Mouse (Mus musculus) embryo, embryonic 10 days (tissue): Measurements from ENCODE around the gene Igdcc3.

ENCODE experiments used
- DNase-seq: peaks from one replicate; pipeline ENCODE4 v3.0.0-alpha.2; 2015; ENCODE audit warnings: low spot score

Gene Igdcc3

DNA sequence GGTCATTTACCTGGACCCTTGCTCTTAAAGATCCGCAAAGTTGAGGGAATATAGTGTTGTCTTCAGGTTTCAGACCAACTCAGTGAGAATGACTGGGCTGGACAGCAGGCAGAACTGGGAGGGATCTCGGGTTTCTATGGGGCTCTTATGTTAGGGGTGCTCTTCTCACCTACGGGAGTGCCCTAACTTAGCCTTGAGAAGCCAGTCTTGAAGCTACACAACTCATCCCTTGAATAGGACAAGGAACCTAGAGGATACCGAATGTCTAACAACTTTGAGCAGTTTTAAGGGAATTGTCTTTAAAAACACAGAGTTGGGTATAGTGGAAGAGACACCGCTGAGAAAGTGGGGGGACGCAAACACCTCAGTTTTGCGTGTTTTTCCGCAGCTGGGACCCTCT, 498 bp upstream of the Igdcc3 start:
- DNase-seq = no peak

DNA sequence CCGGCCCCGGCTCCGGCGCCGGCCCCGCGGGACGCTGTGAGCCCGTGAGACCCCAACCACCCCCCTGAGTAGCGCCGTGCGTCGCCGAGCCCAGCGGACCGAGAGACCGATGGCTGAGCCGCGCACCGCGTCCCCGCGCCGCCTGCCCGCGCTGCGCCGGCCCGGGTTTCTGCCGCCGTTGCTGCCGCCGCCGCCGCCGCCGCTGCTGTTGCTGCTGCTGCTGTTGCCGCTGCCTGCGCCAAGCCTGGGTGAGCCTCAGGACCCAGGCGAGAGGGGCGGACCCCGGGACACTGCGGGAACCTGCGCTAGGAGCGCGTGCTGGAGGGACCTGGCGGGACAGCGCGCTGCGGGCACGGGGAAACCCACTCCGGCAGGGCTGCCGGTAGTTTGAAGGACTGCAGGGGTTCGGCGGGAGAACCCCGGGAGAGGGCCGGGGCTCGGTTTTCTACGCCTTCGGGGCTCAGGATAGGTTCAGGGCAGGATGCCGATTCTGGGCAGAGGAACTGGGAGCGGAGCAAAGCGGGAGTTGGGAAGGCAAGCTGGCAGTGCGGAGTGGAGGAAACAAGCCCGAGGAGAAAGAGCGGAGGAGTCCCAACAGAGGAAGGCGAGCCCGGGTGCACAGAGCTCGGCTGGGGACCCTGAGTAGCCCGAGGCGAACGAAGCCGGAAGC, 452 bp downstream of the Igdcc3 start:
- DNase-seq = no peak

DNA sequence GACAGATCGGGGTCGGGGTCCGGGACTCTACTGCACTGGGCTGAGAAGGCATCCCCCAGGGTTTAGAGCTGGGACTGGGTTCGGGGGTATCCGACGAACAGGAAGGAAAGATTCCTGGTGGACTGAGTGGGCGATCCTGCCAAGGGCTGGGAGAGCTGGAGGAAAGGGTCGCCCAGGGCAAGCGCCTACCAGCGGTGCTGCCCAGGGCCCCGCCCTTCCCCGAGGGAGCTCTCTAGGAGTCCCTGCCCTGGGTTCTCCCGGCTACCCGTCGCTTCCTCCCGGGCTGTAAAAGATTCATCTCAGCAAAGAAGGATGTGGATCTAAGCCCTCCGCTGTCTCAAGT, 958 bp downstream of the Igdcc3 start:
- no peak for DNase-seq

DNA sequence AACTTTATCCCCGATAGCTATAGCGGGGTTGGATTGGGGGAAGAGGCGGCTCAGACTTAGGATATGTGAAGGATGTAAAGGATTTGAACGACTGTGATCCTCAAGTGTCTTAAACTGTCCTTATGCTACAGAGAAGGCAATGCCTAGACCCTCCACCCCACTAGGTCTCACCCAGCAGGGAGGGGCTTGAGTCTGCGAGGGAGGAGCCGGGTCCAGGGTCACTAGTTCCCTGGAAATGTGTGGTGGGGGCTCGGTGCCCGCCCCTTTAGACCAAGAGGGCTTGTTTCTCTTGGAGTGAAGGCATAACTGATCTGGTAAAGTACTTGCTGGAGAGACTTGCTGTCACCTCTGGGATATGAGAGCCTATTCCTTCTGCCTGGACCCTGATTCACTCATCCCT, 1.4 kb downstream of the Igdcc3 start:
- peak; percentile 88 for DNase-seq

DNA sequence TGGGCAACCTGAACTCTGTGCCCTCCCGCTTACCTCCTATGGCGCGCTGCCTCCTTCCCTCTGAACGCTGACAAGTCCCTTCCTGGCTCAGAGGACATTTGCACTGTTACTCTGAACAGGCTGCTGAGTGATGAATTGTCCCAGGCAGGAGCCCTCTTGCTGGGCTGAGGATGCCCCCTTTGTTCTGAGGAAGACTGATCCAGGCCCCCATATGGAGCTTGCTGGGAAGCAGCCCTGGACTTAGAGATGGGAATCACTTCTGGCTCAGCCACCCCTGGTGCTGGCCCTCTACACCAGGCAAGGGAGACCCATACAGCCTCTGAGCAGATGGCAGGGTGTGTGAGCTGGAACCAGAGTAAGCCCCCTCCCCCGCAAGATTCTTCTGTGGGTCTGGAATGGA, 5.0 kb downstream of the Igdcc3 start:
- DNase-seq = no peak

DNA sequence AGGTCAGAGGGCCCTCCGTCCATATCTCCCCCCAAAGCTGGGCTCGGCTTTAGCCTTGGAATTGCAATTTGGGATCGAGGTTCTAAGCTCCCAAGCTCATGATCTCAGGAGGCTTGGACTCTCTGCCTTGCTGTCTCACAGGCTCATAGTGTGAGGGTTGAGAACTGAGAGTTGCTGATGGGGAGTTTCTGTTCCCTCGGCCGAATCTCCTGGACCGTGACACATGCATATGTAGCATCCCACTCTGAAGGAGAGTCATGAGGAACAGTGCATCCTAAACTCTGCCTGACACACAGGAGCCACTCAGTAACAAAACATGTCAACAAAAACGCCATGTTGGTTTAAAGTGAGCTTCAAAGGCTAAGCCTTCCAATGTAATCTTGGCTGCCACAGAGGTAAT, 7.5 kb downstream of the Igdcc3 start:
- DNase-seq = no peak

DNA sequence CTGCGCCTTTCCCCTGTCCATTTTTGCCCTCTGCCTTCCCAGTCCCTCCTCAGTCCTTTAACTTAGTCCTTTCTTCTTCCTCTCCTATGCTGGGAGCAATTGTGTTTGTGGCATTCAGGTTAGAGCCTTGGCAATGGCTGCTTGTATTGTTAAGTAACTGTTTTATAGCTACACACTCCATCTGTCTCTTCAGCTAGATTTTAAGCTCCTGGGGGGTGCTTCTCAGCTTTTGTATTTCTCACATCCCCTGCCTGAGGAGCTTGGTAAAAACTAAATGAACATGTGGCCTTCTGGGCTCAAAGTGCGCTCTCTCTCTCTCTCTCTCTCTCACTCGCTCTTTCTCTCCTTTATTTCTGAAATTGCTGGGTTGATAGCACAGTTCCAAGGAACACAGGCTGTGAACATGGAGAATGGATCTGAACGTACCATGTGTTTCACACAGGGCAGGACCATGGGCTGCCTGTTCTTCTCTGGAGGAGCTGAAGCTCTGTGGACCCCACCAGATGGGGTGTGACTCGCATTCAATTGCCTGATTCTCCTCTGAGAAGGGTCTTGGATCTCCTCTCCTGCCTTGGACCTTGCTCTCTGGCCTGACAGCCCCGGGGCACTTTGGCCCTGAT, 11.8 kb downstream of the Igdcc3 start:
- DNase-seq = no peak

DNA sequence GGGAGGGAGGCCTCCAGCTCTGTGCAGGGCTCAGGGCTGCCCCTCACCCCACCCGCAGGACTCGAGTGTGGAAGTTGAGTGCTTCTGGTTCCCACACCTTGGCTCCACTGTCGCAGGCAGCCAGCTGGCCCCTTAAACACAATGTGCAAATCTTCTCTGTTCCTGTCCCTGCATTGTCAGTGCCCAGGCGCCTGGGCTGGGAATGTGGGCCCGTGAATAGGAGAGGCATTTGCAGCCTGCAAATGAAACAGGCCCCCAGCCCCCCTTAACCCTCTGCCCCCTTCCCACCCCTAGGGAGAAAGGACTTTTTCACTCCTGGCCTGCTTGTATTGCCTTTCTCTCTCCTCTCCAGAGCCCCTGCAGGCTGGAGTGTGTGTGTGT, 12.3 kb downstream of the Igdcc3 start:
- DNase-seq = peak; percentile 80

DNA sequence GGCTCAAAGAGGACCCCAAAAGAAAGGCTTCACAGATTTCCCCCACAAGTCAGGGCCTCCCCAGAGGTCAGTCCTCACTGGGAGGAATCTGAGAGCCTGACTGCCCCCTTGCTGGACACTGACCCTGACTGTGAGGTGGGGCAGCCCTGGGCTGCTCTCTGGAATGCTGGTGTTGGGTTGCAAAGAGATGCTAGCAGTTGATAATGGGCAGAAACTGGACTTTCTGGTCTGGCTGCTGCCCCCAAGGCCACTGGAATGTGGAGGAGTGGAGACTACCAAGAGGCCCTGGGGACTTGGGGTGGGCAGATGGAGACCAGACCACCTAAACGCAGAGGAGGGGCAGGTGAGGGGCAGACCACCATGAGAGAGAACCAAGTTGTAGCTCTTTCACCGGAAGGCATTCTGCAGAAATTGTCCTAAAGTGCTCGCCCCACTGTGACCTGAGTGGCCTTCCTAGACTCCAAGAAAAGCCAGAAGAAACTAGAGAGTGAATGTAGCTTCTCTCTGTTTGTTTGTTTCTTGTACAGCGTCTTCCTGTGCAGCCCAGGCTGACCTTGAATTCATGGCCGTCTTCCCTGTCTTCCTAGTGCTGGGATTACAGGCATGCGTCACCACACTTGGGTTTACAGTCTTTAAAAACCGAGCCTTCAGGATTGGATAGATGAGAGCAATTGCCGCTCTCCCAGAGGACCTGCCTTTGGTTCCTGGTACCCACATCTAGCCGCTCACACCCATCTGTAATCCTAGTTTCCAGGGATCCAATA, 13.9 kb downstream of the Igdcc3 start:
- DNase-seq = peak; percentile 82

DNA sequence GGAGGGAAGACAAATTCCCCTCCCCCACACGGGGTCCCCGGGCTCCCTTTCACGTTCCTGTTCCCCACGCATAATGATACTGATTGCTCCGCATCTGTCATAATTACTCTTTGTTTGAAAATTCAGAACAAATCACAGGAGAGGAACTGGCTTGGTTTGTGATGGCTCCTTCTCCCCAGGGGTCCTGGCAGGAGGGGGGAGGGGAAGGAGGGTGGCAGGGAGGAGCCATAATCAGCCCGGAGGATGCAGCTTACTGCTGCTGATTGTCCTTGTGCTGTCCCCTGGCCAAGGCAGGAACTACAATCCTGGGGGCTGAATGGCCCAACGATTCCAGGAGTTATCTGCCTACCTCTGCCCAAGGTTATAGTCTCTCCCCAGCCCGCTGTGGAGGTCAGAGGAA, 15.6 kb downstream of the Igdcc3 start:
- no peak for DNase-seq

DNA sequence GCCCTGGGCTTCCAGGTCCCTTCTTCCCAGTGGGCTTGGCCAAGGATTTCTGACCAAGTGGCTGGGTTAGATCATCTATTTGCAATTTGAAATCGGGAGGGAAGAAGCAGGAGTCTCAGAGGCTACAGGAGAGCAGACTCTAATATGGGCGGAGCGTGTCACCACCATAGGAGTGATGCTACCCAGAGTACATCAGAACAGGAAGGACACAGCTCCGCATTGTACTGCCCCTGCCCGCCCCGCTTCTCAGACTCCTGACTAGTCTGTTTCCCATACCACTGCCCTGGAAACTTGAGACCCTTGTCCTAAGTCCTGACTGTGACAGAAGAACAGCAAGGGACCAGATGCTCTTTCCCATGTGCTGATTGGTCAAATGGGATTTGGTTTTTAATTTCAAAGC, 16.6 kb downstream of the Igdcc3 start:
- DNase-seq = peak; percentile 78

DNA sequence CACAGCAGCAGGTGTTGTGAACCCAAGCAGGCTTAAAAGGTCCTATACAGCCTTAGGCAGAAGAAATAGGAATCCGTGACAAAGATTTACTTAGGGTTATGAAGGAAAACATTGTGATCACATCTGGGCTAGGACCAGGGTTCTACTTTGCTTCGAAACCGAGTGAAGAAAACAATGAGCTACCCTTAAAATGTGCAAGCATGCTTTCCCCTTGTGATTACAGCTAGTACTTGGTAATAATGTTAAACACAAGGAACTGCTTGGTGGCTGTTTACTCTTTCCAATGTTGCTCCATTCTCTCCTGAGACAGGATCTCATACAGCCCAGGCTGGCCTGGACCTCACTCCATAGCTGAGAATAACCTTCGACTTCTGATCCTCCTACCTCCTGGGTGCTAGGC, 20.2 kb downstream of the Igdcc3 start:
- peak; percentile 23 for DNase-seq

DNA sequence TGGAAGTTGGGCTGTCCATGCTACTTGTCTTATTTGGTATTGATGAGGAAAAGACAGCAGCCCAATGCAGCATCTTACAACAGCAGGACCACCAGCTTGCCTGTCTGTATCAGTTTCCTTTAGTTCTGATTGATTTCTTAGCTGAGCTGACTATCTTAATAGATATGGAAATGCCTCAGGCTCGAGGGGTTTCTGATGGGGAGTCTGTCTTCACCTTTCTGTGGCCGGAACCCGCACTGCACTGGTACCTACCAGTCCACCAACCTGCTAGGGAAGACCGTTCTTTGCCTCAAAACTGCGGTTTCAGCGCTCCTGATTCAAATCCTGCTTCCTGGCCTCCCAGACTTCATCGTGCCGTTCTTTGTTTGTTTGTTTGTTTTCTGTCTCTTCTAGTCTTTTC, 20.9 kb downstream of the Igdcc3 start:
- DNase-seq = peak; percentile 29

DNA sequence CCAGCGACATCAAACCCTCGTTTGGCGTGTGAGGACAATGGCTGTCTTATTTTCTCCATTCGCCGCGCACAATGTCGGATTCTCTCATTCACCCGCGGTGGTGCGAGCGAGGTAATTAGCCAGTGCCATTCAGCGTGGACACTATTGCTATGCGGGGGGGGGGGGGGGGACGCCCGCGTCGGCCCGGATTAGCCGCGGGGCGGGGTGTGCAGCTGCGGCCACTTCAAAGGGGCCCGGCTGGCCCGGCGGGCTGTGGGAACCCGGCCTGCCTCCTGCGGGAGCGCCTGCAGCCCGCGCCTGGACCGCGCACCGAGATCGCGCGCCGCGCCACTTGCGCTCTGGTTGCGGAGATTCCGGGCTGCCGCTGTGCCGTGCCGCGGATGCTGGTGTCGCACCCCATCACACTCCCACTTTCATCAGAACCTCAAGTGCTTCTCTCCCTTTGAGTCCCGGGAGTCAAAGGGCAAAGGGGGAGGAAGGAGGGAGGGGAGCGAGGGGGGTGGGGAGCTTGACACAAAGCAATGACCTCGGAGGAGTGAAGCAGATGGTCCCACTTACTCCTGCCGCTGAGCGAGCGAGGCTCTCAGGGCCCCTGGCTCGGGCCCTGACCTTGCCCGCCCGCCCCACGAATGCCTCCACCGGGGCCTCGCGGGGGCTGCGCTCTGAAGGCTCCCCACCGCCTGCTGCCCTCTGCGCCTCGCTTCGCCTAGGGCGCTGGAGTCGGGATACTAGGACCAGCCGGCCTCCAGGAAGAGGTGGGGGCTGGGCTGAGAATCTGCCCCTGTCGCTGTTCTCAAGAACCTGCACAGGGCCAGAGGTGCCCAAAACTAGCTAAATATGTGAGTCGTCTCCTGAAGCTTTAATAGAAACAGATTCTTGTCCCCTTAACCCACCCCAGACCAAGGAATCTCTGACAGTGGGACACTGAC, 22.0 kb downstream of the Igdcc3 start:
- DNase-seq = peak; percentile 92

DNA sequence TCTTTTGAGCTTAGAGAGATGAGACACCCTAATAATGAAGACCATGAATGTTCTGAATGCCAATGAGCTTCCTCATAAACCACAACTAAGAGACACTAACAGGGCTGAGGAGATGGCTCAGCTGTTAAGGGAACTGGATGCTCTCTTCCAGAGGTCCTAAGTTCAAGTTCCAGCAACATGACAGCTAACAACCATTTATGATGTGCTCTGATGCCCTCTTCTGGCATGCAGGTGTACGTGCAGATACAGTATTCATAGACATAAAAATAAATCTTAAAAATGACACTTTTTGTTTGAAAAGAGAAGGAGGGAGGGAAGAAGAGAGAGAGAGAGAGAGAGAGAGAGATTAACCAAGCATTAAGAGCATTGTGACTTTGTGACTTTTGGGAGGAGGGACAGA, 23.9 kb downstream of the Igdcc3 start:
- peak; percentile 70 for DNase-seq

DNA sequence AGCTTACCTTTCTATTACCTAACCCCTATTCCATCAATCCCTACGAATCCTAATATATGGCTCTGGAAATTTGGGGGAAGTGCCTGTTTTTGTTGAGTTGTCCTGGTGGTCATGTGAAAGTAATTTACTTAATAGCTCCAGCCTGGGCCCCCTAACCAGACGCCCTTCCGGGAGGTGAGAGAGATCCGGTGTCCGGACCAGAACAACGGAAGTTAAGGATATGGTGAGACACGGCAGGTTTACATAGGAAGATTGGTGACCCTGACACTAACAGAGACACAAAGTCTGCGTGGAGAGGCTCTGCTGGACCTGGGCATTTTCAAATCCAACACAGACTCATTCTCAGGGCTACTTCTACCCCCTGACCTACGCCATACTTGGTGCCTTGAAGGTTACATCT, 25.4 kb downstream of the Igdcc3 start:
- peak; percentile 66 for DNase-seq

DNA sequence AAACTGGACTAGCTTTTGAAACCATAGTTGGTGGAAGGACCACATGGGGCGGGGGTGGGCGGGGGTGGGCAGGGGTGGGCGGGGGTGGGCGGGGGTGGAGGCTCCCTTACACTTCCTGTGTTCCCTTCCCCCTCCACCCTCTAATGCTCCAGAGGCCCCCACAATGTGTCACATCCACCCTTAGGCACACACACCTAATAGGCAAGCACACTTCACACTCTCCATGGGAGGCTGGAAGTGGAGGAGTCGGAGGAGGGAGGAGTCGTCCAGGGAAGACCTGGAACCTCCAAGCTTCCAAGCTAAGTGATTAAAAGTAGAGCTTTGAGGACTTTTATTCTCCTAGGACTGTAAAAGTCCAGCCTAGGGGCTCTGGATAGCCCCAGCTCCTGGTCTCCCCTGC, 27.5 kb downstream of the Igdcc3 start:
- DNase-seq = peak; percentile 4

DNA sequence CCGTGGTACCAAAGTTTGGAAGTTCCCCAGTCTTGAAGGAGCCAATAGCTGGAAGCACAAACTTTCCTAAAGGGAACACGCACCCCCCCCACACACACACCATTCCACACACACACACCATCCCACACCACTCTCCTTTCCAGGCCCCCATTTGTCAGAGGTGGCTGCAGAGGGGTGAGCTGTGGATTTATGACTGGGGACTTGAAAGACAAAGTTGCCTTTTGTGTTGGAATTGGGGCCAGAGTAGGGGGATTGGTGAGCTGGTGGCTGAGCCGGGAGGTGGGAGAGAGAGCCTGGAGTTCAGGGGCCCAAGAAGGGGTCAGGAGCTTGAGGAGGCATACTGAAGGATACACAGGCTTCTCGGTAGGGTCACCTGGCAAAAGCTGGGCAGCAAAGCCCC, 28.0 kb downstream of the Igdcc3 start:
- DNase-seq = peak; percentile 34

DNA sequence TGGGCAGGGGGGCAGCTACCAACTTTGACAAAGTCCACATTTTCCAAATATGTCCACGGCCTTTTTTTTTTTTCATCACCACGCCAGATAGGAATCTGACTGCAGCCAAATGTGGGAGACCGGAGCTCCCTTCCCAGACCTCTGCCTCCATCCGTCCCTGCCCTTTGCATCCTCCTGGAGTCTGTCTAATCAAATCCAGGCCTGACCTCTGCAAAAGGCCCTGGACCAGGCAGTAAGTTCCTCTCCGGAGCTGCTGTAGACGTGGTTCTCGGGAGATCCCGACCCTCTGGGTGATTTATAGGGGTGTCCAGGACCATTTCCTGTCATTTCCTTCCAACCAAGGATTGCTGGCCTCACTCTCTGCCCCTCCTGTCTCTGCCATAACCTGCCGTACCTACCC, 31.7 kb downstream of the Igdcc3 start:
- DNase-seq = peak; percentile 71

DNA sequence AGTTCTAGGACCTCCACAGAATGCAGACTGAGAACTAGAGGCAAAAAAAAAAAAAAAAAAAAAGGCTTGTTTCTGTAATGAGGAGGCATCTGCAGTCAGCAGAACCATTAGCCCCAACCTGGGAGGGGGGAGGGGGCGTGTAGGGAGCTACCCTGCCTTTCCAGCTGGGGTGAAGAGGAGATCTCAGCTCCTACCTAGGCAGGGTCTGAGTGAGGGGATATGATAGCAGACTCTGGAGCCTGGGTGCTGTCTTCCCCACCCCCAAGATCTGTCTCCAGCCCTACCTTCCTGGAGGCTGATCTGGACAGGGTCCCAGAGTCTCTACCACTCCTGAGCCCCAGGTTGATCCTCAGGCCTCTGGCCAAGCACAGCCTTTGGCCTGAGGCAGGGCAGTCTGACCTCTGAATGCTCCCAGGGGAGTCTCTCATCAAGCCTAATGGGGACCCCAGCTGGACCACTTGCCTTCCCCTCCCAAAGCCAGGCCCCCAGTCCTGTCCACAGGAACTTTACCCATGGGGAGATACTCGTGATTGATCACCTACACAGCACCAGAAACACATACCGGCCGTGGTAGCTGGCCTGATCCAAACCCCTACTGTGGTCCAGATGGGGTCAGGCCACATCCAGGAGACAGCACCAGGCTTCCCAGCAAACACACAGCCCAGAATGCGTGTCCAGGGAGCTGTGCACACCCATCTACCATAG, 34.4 kb downstream of the Igdcc3 start:
- peak; percentile 62 for DNase-seq

DNA sequence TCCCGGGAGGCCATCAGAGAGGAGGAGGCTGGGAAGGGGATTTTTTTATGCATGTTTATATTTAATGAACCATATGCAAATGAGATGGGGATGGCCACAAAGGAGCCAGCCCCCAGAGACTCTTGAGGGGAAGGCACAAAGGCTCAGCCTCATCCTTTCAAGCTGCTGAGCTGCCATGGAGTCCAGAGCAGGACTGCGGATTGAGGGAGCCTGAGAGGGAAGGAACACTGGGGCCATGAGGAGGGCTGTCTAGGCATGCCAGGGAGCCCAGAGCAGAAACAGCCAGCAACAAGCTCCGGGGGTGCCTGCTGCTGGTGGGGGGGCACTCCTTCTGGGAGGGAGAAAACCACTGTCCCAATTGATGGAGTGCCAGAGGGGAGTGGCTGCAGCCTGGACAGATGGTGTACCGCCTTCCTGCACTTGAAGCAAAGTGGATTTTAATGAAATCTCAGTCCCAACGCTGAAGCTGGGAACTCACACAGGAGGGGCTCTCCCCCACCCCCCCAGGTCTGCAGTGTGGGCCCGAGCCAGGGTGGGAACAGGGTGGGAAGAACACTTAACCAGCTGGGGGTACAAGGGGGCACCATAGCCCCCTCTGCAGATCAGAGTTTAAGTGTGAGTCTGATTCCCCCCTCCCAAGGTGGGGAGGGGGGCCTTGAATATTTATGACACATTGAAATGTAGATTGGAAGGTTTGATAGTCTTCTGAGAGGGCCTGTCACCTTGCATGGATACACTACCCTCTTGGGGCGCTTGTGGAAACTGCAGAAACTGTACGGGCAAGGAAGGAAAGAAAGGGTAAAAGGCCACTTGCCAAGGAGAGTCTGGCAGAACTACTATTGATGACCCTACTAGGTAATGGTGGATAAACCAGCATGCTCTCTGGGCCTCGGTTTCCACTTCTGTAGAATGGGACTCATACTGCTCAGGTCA, 35.2 kb downstream of the Igdcc3 start:
- peak; percentile 73 for DNase-seq
